Mouse (Mus musculus) liver (tissue): ENCODE data around the gene Ccdc24.

Experiments used
- DNase-seq: peaks from one replicate; pipeline ENCODE4 v3.0.0-alpha.2; 2020; ENCODE audit warnings: mixed read lengths

The Ccdc24 gene

GRCm38 (mm10) chr4:117890031-117890430, 17.7 kb upstream of the Ccdc24 start:
- DNase-seq, result no peak

- DNase-seq, result no peak
Measured at GRCm38 (mm10) chr4:117889471-117889870, 17.1 kb upstream of the Ccdc24 start.

GRCm38 (mm10) chr4:117887920-117888319, 15.6 kb upstream of the Ccdc24 start:
- no peak for DNase-seq

GRCm38 (mm10) chr4:117887133-117887532, 14.8 kb upstream of the Ccdc24 start, which contains the start of gene Atp6v0b:
Gene Atp6v0b (minus strand): TSS chr4:117887333.
- DNase-seq, result peak; percentile 94

GRCm38 (mm10) chr4:117886644-117887043, 14.3 kb upstream of the Ccdc24 start:
- DNase-seq, result peak; percentile 63

- DNase-seq, result no peak
Measured at GRCm38 (mm10) chr4:117885994-117886393, 13.6 kb upstream of the Ccdc24 start.

GRCm38 (mm10) chr4:117885093-117885492, 12.7 kb upstream of the Ccdc24 start:
- DNase-seq, result no peak

GRCm38 (mm10) chr4:117884146-117884545, 11.8 kb upstream of the Ccdc24 start:
- DNase-seq, result no peak

GRCm38 (mm10) chr4:117882701-117883691, 10.6 kb upstream of the Ccdc24 start, which contains the start of gene B4galt2:
Gene B4galt2 (minus strand): TSS chr4:117883487.
- DNase-seq, result peak; percentile 50

GRCm38 (mm10) chr4:117878703-117879102, 6.3 kb upstream of the Ccdc24 start:
- no peak for DNase-seq

GRCm38 (mm10) chr4:117878301-117878700, 5.9 kb upstream of the Ccdc24 start:
- no peak for DNase-seq

- no peak for DNase-seq
Measured at GRCm38 (mm10) chr4:117873615-117874014, 1.3 kb upstream of the Ccdc24 start.

- peak; percentile 72 for DNase-seq
Measured at GRCm38 (mm10) chr4:117871787-117872186, 570 bp downstream of the Ccdc24 start.

GRCm38 (mm10) chr4:117870437-117870836, 1.9 kb downstream of the Ccdc24 start:
- peak; percentile 50 for DNase-seq

- no peak for DNase-seq
Measured at GRCm38 (mm10) chr4:117869317-117869716, 3.0 kb downstream of the Ccdc24 start.

- DNase-seq, result peak; percentile 77
Measured at GRCm38 (mm10) chr4:117867823-117868222, 4.5 kb downstream of the Ccdc24 start.

GRCm38 (mm10) chr4:117867000-117867399, 5.4 kb downstream of the Ccdc24 start:
- DNase-seq, result no peak

GRCm38 (mm10) chr4:117866083-117866482, 6.3 kb downstream of the Ccdc24 start:
- peak; percentile 30 for DNase-seq

GRCm38 (mm10) chr4:117862823-117863222, 9.5 kb downstream of the Ccdc24 start:
- peak; percentile 55 for DNase-seq

- no peak for DNase-seq
Measured at GRCm38 (mm10) chr4:117860570-117860969, 11.8 kb downstream of the Ccdc24 start.

- peak; percentile 80 for DNase-seq
Measured at GRCm38 (mm10) chr4:117858794-117859193, 13.6 kb downstream of the Ccdc24 start.

- no peak for DNase-seq
Measured at GRCm38 (mm10) chr4:117855146-117855545, 17.2 kb downstream of the Ccdc24 start.

- no peak for DNase-seq
Measured at GRCm38 (mm10) chr4:117852152-117852868, 20.0 kb downstream of the Ccdc24 start.
